Mouse (Mus musculus) frontal cortex, adult 2 months (tissue): ENCODE measurements at regions not wholly inside any gene's neighbourhood (a gene's known extent, or its start where the extent isn't known, plus 50 kb on each side); places are given as distances from the start of the nearest gene placed in this dataset.

Source experiments
- DNase-seq, 2 experiments: peaks; one replicate each; pipeline ENCODE4 v3.0.0; 2022; ENCODE audit warnings: low spot score in 1 of 2; ENCODE audit errors: extremely low spot score in 1 of 2

GRCm38 (mm10) chr17:66251495-66251894, 128.2 kb downstream of the Ddx11 start:
- no peak for DNase-seq

- no peak for DNase-seq
Measured at GRCm38 (mm10) chr17:66252926-66253325, 129.6 kb downstream of the Ddx11 start.

GRCm38 (mm10) chr17:66259697-66260096, 136.4 kb downstream of the Ddx11 start:
- DNase-seq: peak in 1 of 2 experiments; percentile 47

- no peak for DNase-seq
Measured at GRCm38 (mm10) chr17:66262681-66263240, 139.4 kb downstream of the Ddx11 start.

GRCm38 (mm10) chr17:66263405-66263804, 140.1 kb downstream of the Ddx11 start:
- DNase-seq: no peak

GRCm38 (mm10) chr17:66266803-66267202, 143.5 kb downstream of the Ddx11 start:
- DNase-seq: peak; percentile 79

GRCm38 (mm10) chr17:66267831-66268230, 144.5 kb downstream of the Ddx11 start:
- DNase-seq: no peak

- no peak for DNase-seq
Measured at GRCm38 (mm10) chr17:66269567-66269966, 146.2 kb downstream of the Ddx11 start.

GRCm38 (mm10) chr17:66271906-66272305, 148.6 kb downstream of the Ddx11 start:
- no peak for DNase-seq

GRCm38 (mm10) chr17:66276778-66277177, 153.5 kb downstream of the Ddx11 start:
- DNase-seq: peak; percentile 79 to 89

GRCm38 (mm10) chr17:66278037-66278436, 154.7 kb downstream of the Ddx11 start:
- no peak for DNase-seq

GRCm38 (mm10) chr17:66285295-66285694, 162.0 kb downstream of the Ddx11 start:
- DNase-seq: no peak
